Comparison of ENCODE assay signal across 27 mouse cellular contexts in genomic region chr11:9839636-9840035, GRCm38 (mm10).
DNase-seq lines count a peak whose midpoint lies in the region; ATAC-seq and TF ChIP-seq lines count a peak whose summit lies in the region.
"Had no signal": no experiment of that assay in that cellular context is flagged by ENCODE, and none has a peak within 500 bp of the region (broad histone marks: within the 10 kb centered on the region; RNA-seq: fewer than 3 reads in every experiment).

No protein-coding gene starts in this region.

- H3K4me1 ChIP-seq in hindbrain, postnatal 0 days (ENCODE audit: insufficient read depth, low read length), result no peaks in the 10 kb centered on the region
- H3K4me1 ChIP-seq in hindbrain, embryonic 11.5 days (replicated peaks; ENCODE audit: control insufficient read depth, insufficient read depth, low read length), result no peaks in the 10 kb centered on the region
- H3K4me1 ChIP-seq: forebrain, embryonic 10.5 days; heart, embryonic 15.5 days; limb, embryonic 15.5 days; midbrain, embryonic 12.5 days; neural tube, embryonic 13.5 days had no signal

- no peak overlapping the region for H3K4me3 ChIP-seq in hindbrain, postnatal 0 days (ENCODE audit: low read length)
- no peak overlapping the region for H3K4me3 ChIP-seq in hindbrain, embryonic 11.5 days (ENCODE audit: low read depth, low read length)
- H3K4me3 ChIP-seq: forebrain, embryonic 10.5 days; gastrocnemius, adult 2 months; heart, embryonic 15.5 days; layer of hippocampus, adult 2 months; limb, embryonic 15.5 days; midbrain, embryonic 12.5 days; myocyte; neural tube, embryonic 13.5 days had no signal

- no peaks in the 10 kb centered on the region for H3K9me3 ChIP-seq in hindbrain, postnatal 0 days (ENCODE audit: low read length)
- no peaks in the 10 kb centered on the region for H3K9me3 ChIP-seq in hindbrain, embryonic 11.5 days (ENCODE audit: control insufficient read depth, low read length)
- H3K9me3 ChIP-seq: forebrain, embryonic 10.5 days; G1E; heart, embryonic 15.5 days; limb, embryonic 15.5 days; midbrain, embryonic 12.5 days; neural tube, embryonic 13.5 days had no signal

- TF ChIP-seq CTCF in hindbrain, postnatal 0 days (IDR thresholded peaks at IDR 0.05; ENCODE audit: low read depth), result no peak

- no peaks in the 10 kb centered on the region for H3K27me3 ChIP-seq in hindbrain, postnatal 0 days (ENCODE audit: insufficient read depth, low read length)
- H3K27me3 ChIP-seq in hindbrain, embryonic 11.5 days (ENCODE audit: control insufficient read depth, insufficient read depth, low read length), result no peaks in the 10 kb centered on the region
- H3K27me3 ChIP-seq: CH12.LX; heart, embryonic 15.5 days; limb, embryonic 15.5 days; midbrain, embryonic 12.5 days; neural tube, embryonic 13.5 days had no signal

- peak; percentile 88 to 92 for DNase-seq in cerebellum, postnatal 14 days
- DNase-seq in cerebellum, adult 11-12 months, result no peak
- peak; percentile 69 for DNase-seq in hindbrain, postnatal 0 days (ENCODE audit: low spot score)
- DNase-seq in hindbrain, embryonic 11.5 days (ENCODE audit: low spot score), result no peak
- DNase-seq in brain, adult 2 months (ENCODE audit: low read depth, low spot score), result peak; percentile 6
- DNase-seq in cerebellum, postnatal 36 days, result peak; percentile 42 to 47
- no peak for DNase-seq in thymus, postnatal 36 days
- DNase-seq: adrenal gland, adult 2 months; B cell, adult 2 months; gastrocnemius, adult 2 months; heart, postnatal 36 days; kidney, adult 8-10 months; kidney, postnatal 14 days; lung, embryonic 14.5 days; retina, postnatal 1 day; right cerebral cortex, postnatal 25 days; spleen, adult 18-20 months had no signal

- H3K27ac ChIP-seq in hindbrain, postnatal 0 days, result no peak overlapping the region
- no peak overlapping the region for H3K27ac ChIP-seq in hindbrain, embryonic 11.5 days (ENCODE audit: low read depth, low read length)
- H3K27ac ChIP-seq: forebrain, embryonic 10.5 days; gastrocnemius, adult 2 months; heart, embryonic 15.5 days; layer of hippocampus, adult 2 months; limb, embryonic 15.5 days; liver, embryonic 14.5 days; midbrain, embryonic 12.5 days; neural tube, embryonic 13.5 days had no signal

- H3K36me3 ChIP-seq in hindbrain, postnatal 0 days (ENCODE audit: insufficient read depth, low read length), result no peaks in the 10 kb centered on the region
- H3K36me3 ChIP-seq in hindbrain, embryonic 11.5 days (ENCODE audit: control insufficient read depth, insufficient read depth, low read length), result no peaks in the 10 kb centered on the region
- H3K36me3 ChIP-seq: forebrain, embryonic 10.5 days; G1E; heart, embryonic 15.5 days; limb, embryonic 15.5 days; midbrain, embryonic 12.5 days; neural tube, embryonic 13.5 days had no signal

- no peak overlapping the region for H3K9ac ChIP-seq in hindbrain, postnatal 0 days (replicated peaks; ENCODE audit: low read length)
- no peak overlapping the region for H3K9ac ChIP-seq in hindbrain, embryonic 11.5 days (ENCODE audit: low read depth, low read length)
- H3K9ac ChIP-seq: heart, embryonic 15.5 days; limb, embryonic 15.5 days; liver, embryonic 14.5 days; lung, embryonic 14.5 days; midbrain, embryonic 12.5 days; neural tube, embryonic 13.5 days had no signal

- no peak overlapping the region for H3K4me2 ChIP-seq in hindbrain, postnatal 0 days (ENCODE audit: low read depth, low read length)
- no peak overlapping the region for H3K4me2 ChIP-seq in hindbrain, embryonic 11.5 days (replicated peaks; ENCODE audit: low read depth, low read length)
- H3K4me2 ChIP-seq: heart, embryonic 15.5 days; limb, embryonic 15.5 days; lung, embryonic 14.5 days; midbrain, embryonic 12.5 days; neural tube, embryonic 13.5 days had no signal

- peak; percentile 51; the same call in 1 of the 2 replicates for ATAC-seq in hindbrain, postnatal 0 days
- ATAC-seq in hindbrain, embryonic 11.5 days (ENCODE audit: low FRiP score), result no peak

Comparison
In these comparisons a context has a peak if more than half of its experiments do, and no peak if none do; other contexts are left out.
1. DNase-seq: peak in cerebellum, postnatal 14 days (2 of 2), hindbrain, postnatal 0 days (single experiment), brain, adult 2 months (single experiment) and cerebellum, postnatal 36 days (2 of 2); none in cerebellum, adult 11-12 months (single experiment), hindbrain, embryonic 11.5 days (single experiment) and thymus, postnatal 36 days (0 of 2).